Mouse (Mus musculus): ENCODE results near the gene Nudc. TPM values are rescaled to one million over a fixed set of nuclear protein-coding genes. Genes with fewer than 3 reads are reported as not detected.

Nudc gene
- 10 to 100 TPM; 68.6 to 76.2 TPM for total RNA-seq (2021)

DNA sequence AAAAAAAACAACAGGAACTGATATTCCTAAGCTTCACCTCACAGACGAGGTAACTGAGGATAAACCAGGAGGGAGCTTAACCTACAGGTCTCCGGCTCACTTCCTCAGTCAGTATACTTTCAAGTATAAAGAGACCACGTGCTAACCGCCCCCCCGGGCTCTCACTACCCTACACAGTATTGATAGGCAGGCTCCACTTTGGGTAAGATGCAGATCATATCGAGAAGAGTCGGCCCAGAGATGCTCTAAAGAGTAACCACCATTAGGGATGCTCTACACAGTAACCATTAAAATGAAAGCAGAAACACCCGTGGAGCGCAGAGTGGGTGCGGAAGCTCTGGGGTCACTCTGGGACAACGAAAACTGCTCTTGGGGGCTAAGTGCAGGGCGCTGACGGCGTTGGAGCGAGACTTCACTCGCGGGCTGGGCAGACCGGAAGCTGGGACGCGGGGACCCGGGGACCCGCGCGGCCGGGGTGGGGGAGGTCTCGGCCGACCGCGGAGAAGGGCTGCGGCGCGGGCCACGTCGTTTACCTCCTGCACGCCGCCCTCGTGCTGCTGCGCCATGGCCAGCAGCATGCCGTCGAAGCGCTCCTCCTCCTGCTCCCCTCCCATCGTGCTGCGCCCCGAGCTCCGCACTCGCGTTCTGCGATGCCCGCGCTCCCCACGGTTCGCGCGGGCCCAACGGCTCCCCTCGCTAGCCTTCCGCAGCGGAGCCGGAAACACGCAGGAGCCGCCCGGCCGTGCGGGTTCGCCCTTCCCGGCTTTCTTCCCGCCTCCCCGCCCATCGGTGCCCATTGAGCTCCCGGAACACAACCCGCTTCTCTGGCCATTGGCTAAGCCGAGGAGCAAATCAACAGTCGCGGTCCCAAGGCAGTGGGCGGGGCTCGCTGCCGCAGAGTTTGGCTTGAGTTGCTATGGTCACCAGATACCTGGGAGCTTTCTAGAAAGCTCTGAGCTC is at the start of gene Nudc:
Gene Nudc, minus strand, starts transcription at position 725 of the 960 bp plus-strand sequence.
- intact Hi-C loops (cut with DNase I), result no loop called here

DNA sequence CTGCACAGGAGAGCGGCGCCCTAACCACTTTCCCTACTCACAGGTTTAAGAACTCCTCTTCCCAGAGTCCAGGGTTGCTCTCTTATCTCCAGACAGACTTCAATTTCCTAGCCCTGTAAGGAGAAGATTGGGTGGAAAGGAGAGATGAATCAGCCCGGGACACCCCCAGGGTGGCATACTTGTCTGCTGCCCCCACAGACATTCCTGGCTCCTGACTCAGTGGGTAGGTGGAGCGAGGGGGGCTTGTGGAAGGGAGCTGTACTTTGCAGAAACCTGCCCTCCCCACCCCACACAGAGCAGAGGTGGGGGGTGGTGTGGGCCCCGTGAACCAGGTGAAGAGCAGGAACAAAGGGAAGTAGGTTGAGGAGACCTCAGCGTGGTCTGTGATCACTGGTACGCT is 49.7 kb upstream of the Nudc start:
- no peak for DNase-seq
- intact Hi-C loops (cut with DNase I), result no loop called here

More for the DNA sequence above, at the start of gene Nudc:
- peak; percentile 94 for DNase-seq

- DNase-seq, result peak; percentile 73 to 81
Measured at GRCm38 (mm10) chr4:133592570-133592969, 46.8 kb upstream of the Nudc start.

DNA sequence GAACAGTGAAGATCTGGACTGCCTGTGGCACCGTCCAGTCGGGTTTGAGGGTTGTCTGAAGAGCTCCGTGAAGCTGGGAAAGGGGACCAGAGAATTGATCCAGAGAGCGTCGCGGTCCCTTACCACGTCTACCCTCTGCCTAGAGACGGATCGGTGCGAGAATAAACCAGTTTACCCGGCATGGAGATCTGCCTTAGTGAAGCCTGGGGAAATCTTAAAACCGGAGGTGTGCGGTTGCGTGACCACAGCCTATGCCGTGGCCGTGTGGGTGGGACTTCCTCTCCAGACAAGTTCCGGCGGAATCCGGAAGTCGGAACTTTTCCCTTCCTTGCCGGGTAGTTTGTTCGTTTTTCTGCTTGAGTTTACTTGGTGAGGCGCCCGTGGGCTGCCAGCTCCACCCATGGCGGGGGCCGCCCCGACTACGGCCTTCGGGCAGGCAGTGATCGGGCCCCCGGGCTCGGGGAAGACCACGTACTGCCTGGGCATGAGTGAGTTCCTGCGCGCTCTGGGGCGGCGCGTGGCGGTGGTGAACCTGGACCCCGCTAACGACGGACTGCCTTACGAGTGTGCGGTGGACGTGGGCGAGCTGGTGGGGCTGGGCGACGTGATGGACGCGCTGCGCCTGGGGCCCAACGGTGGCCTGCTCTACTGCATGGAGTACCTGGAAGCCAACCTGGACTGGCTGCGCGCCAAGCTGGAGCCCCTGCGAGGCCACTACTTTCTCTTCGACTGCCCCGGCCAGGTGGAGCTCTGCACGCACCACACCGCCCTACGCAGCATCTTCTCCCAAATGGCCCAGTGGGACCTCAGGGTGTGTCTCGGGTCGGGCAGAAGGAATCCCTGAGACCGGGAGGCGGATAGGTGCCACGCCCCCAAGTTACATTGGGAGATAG is 38.5 kb upstream of the Nudc start, which contains the start of gene Gpn2:
Gene Gpn2, plus strand, starts transcription at position 304 of the 893 bp plus-strand sequence.
- peak; percentile 81 to 84 for DNase-seq
- intact Hi-C loops (cut with DNase I), result no loop called here

More at GRCm38 (mm10) chr4:133592570-133592969, 46.8 kb upstream of the Nudc start:
- intact Hi-C loops (cut with DNase I), result loop anchor here (1.0 to 2.0 kb wide), 3 partner anchors 17 to 236 kb away; partner anchors contain the start of gene Zdhhc18

- no peak for DNase-seq
- intact Hi-C loops (cut with DNase I), result no loop called here
Measured at GRCm38 (mm10) chr4:133583690-133584058, 37.9 kb upstream of the Nudc start.

DNA sequence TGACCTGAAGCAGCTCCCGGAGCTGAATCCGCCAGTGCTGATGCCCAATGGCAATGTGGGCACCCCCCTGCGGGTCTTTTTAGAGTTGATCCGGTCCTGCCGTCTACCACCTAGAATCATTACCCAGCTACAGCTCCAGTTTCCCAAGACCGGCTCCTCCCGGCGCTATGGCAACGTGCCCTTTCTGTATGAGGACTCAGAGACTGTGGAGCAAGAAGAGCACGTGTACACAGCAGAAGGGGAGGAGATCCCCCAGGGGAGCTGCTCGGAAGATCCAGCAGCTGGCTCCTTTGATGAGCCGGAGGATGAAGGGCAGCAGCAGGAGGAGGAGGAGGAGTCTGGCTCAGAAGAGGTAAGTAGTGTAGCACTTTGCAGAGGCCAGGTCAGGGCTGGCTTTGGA is 32.2 kb upstream of the Nudc start:
- intact Hi-C loops (cut with DNase I), result no loop called here
- no peak for DNase-seq

DNA sequence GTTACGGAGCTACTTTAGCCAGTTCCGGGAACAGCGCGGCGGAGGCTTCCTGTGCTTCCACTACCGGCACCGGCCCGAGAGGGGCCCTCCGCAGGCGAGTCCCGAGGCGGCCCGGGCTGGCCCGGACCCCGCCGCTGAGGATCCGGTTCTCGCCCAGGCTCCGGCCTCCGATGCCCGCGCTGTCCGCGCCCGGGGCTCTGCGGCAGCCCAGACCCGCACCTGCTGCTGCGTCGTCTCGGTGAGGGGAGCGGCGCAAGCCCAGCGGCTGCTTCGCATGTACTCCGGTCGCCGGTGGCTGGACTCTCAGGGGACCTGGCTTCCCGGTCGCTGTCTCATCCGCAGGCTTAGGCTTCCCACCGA is 29.0 kb upstream of the Nudc start:
- no peak for DNase-seq
- intact Hi-C loops (cut with DNase I), result no loop called here

- peak; percentile 91 to 92 for DNase-seq
- intact Hi-C loops (cut with DNase I), result no loop called here
Measured at GRCm38 (mm10) chr4:133574070-133574842, 28.5 kb upstream of the Nudc start, which contains the start of gene Gpatch3. Gene Gpatch3 (plus strand): TSS chr4:133574745.

DNA sequence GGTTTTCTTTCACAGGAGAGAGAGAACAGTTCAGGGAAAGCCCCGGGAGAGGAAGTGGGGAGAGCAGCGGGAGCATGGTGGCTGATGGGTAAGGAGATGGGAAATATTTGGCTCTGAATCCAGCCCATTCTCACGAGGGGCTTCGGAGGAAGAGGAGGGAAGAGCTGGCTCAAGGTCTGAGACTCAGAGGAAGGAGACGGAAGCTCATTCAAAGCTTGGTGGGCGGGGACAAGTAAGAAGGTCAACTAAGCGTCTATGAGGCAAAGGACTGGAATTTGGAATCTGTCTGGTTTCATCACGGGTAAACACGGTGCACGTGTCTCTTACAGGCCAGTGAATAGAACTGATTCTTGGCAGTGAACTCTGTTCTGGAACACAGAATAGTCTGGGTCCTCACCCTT is 24.3 kb upstream of the Nudc start:
- intact Hi-C loops (cut with DNase I), result no loop called here
- DNase-seq, result no peak

GRCm38 (mm10) chr4:133569291-133570065 is 23.7 kb upstream of the Nudc start:
- intact Hi-C loops (cut with DNase I), result no loop called here

GRCm38 (mm10) chr4:133567251-133567650 is 21.5 kb upstream of the Nudc start:
- intact Hi-C loops (cut with DNase I), result no loop called here
- no peak for DNase-seq

More at GRCm38 (mm10) chr4:133569291-133570065, 23.7 kb upstream of the Nudc start:
- DNase-seq, result no peak

- intact Hi-C loops (cut with DNase I), result no loop called here
- DNase-seq, result peak; percentile 66 to 75
Measured at GRCm38 (mm10) chr4:133563123-133563571, 17.4 kb upstream of the Nudc start.

DNA sequence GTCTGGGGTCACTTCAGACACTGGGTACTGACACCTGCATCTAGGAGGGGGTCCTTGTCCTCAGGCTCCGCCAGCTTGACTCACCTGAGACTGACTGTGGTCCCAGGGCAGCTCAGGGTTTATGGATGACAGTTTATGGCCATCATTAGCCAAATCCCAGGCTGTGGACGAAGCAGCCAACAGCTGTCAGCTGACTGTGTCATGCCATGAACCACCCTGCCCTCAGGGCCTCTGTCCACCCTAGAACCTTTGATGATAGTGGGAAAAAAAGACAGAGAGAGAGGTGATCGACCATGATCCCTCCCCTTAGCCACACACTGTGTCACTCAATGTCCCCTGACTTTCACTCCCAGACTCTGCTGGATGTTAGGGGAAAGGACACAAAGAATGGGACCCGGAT is 15.8 kb upstream of the Nudc start:
- DNase-seq, result no peak
- intact Hi-C loops (cut with DNase I), result no loop called here

- intact Hi-C loops (cut with DNase I), result no loop called here
- no peak for DNase-seq
Measured at GRCm38 (mm10) chr4:133559846-133560245, 14.1 kb upstream of the Nudc start.

DNA sequence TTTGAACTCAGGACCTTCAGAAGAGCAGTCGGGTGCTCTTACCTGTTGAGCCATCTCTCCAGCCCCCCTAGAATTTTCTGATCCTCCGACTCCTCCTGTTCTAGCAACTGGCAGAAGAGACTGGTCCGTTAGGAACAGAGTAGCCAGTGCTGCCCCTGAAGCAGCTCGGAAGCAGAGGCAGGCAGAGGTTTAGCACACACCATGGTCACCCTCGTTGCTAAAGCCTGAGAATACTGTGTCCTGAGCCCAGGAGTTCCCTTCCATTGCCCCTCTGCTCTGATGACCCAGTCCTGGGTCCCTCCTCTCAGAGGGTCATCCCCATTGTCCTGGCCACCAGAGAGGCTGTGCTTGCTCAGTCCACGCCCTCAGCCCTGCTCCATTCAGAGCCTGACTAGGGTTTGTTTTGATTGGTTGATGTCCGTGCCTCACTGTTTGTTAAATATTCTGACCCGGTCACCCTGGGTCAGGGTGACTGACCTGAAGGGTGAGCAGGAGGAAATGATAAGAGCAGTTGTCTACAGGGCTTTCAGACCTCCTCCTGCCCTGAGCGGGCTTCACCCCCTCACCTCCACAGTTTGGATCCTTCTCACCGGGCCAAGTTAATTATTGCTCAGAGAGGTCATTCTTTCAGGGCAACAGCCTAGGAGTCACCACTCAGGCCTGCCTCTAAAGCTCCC is 11.4 kb upstream of the Nudc start:
- DNase-seq, result no peak
- intact Hi-C loops (cut with DNase I), result no loop called here

DNA sequence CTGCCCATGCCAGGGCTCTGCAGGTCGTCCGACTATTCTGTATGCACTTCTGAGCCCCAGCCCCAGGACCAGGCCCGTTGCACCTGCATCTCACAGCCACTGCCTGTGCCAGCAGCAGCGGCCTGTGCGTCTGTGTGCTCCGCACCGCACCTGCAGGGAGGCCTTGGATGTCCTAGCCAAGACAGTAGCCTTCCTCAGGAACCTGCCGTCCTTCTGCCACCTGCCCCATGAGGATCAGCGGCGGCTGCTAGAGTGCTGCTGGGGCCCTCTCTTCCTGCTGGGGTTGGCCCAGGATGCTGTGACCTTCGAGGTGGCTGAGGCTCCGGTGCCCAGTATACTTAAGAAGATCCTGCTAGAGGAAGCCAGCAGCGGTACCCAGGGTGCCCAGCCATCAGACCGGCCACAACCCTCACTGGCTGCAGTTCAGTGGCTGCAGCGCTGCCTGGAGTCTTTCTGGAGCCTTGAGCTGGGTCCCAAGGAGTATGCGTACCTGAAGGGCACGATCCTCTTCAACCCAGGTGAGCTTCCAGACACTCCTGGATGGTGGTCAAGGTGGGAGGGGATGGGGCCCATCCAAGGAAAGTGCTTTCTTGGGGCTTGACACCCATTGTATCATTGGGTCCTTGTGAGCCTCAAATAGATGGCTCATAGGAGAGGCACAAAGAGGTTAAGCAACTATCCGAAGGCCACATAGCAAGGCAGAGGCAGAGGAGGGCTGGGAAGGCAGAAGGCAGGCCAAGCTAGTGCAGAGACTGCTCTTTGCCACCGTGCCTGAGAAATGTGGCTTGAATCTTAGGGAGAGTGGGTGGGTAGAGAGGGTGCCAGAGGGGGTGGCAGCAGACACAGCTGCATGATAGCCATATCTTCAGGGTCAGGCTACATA is 7.9 kb upstream of the Nudc start:
- intact Hi-C loops (cut with DNase I), result no loop called here
- peak in 1 of 2 experiments; percentile 34 for DNase-seq

- intact Hi-C loops (cut with DNase I), result no loop called here
- DNase-seq, result peak; percentile 32 to 35
Measured at GRCm38 (mm10) chr4:133552768-133553447, 7.1 kb upstream of the Nudc start, which contains the start of gene Nr0b2. Gene Nr0b2 (plus strand): TSS chr4:133553376.
